In the genomic region with DNA sequence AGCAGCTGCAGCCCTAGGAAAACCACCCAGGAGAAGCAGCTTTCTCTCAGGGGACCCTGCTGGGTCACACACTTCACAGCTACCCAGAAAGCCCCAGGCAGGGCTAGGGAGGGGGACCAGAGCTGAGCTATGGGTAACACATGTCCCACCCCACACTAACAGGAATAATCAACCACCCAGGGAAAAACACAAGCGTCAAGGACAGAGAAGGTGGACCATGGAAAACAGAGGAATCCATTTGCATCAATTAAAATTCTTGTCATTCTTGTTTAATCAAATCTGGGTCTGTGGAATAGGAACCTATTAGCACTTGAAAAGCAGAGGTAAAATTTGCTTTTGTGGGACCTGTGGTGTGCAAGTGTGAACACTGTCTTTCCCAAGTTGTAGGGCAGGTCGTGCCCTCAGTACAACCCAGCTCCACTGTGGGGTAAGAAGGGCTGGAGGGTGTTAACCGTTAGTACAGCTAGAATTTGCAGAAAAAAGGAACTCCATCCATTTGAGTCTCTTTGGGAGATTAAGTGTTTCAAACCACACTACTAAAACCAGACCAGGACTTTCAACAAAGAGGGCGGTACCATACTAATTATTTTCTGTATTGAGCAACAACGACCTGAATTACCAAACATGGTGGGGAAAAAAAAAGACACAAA, we compare ENCODE assay signal across 10 mouse cellular contexts. TPM values are rescaled to one million over a fixed set of nuclear protein-coding genes. Genes with fewer than 3 reads are reported as not detected.
DNase-seq lines count a peak whose midpoint lies in the region; ATAC-seq and TF ChIP-seq lines count a peak whose summit lies in the region.
"Had no signal": no experiment of that assay in that cellular context is flagged by ENCODE, and none has a peak within 500 bp of the region (broad histone marks: within the 10 kb centered on the region; RNA-seq: fewer than 3 reads in every experiment).

No protein-coding gene starts in this region.

- H3K4me1 ChIP-seq in intestine, embryonic 15.5 days (replicated peaks), result peaks cover 4% of the 10 kb centered on the region
- no peaks in the 10 kb centered on the region for H3K4me1 ChIP-seq in intestine, postnatal 0 days (replicated peaks; ENCODE audit: control insufficient read depth, insufficient read depth, low read length)
- peaks cover 31% of the 10 kb centered on the region for H3K4me1 ChIP-seq in forebrain, embryonic 12.5 days
- H3K4me1 ChIP-seq in kidney, postnatal 0 days (replicated peaks; ENCODE audit: insufficient read depth, low read length), result no peaks in the 10 kb centered on the region
- peaks cover 32% of the 10 kb centered on the region for H3K4me1 ChIP-seq in neural tube, embryonic 13.5 days (replicated peaks)

- H3K36me3 ChIP-seq in intestine, embryonic 15.5 days, result no peaks in the 10 kb centered on the region
- H3K36me3 ChIP-seq in intestine, postnatal 0 days (ENCODE audit: control insufficient read depth, insufficient read depth), result no peaks in the 10 kb centered on the region
- no peaks in the 10 kb centered on the region for H3K36me3 ChIP-seq in forebrain, embryonic 12.5 days (replicated peaks)
- no peaks in the 10 kb centered on the region for H3K36me3 ChIP-seq in kidney, postnatal 0 days (ENCODE audit: insufficient read depth, low read length)
- H3K36me3 ChIP-seq in neural tube, embryonic 13.5 days, result no peaks in the 10 kb centered on the region
- H3K36me3 ChIP-seq: liver, embryonic 12.5 days had no signal

- H3K27me3 ChIP-seq in intestine, embryonic 15.5 days (replicated peaks), result no peaks in the 10 kb centered on the region
- H3K27me3 ChIP-seq in intestine, postnatal 0 days (replicated peaks; ENCODE audit: control insufficient read depth, insufficient read depth, low read length), result no peaks in the 10 kb centered on the region
- no peaks in the 10 kb centered on the region; the same call in 1 of the 2 replicates for H3K27me3 ChIP-seq in forebrain, embryonic 12.5 days
- H3K27me3 ChIP-seq in kidney, postnatal 0 days (ENCODE audit: insufficient read depth, low read length), result no peaks in the 10 kb centered on the region
- no peaks in the 10 kb centered on the region for H3K27me3 ChIP-seq in neural tube, embryonic 13.5 days

- H3K4me2 ChIP-seq in intestine, embryonic 15.5 days (replicated peaks), result no peak overlapping the region
- no peak overlapping the region for H3K4me2 ChIP-seq in intestine, postnatal 0 days (replicated peaks; ENCODE audit: low read depth)
- peak overlapping the region; percentile 31 for H3K4me2 ChIP-seq in forebrain, embryonic 12.5 days
- H3K4me2 ChIP-seq in kidney, postnatal 0 days (ENCODE audit: low read length), result peak overlapping the region; percentile 29; the same call in 1 of the 2 replicates
- H3K4me2 ChIP-seq in neural tube, embryonic 13.5 days, result peak overlapping the region; percentile 34
- H3K4me2 ChIP-seq: liver, embryonic 12.5 days had no signal

- H3K9me3 ChIP-seq in intestine, embryonic 15.5 days, result no peaks in the 10 kb centered on the region
- no peaks in the 10 kb centered on the region for H3K9me3 ChIP-seq in intestine, postnatal 0 days (ENCODE audit: control insufficient read depth)
- H3K9me3 ChIP-seq in forebrain, embryonic 12.5 days, result no peaks in the 10 kb centered on the region
- no peaks in the 10 kb centered on the region for H3K9me3 ChIP-seq in kidney, postnatal 0 days (replicated peaks; ENCODE audit: low read length)
- no peaks in the 10 kb centered on the region for H3K9me3 ChIP-seq in neural tube, embryonic 13.5 days
- H3K9me3 ChIP-seq: liver, embryonic 12.5 days had no signal

- no peak for TF ChIP-seq CTCF in intestine, postnatal 0 days (IDR thresholded peaks at IDR 0.05; ENCODE audit: low read depth)
- TF ChIP-seq CTCF in kidney, postnatal 0 days (IDR thresholded peaks at IDR 0.05; ENCODE audit: low read depth), result no peak

- DNase-seq in kidney, postnatal 0 days (ENCODE audit: low spot score), result no peak
- DNase-seq in ovary, postnatal 36 days (ENCODE audit: low spot score), result no peak
- no peak for DNase-seq in adrenal gland, postnatal 4 days (ENCODE audit: low spot score in 2 of 2)
- no peak for DNase-seq in frontal cortex, postnatal 36 days (ENCODE audit: low spot score in 2 of 2)
- DNase-seq: spleen, adult 18-20 months had no signal

- H3K4me3 ChIP-seq in intestine, embryonic 15.5 days (replicated peaks), result no peak overlapping the region
- no peak overlapping the region for H3K4me3 ChIP-seq in intestine, postnatal 0 days (ENCODE audit: low read depth, low read length)
- no peak overlapping the region; the same call in 1 of the 2 replicates for H3K4me3 ChIP-seq in forebrain, embryonic 12.5 days (replicated peaks)
- H3K4me3 ChIP-seq in kidney, postnatal 0 days (replicated peaks; ENCODE audit: low read depth, low read length), result no peak overlapping the region
- no peak overlapping the region for H3K4me3 ChIP-seq in neural tube, embryonic 13.5 days
- H3K4me3 ChIP-seq: liver, embryonic 12.5 days had no signal

- 48% methylated on average over 5 of the region's 5 CpGs for WGBS in intestine, embryonic 15.5 days
- 50% methylated on average over 5 of the region's 5 CpGs for WGBS in intestine, postnatal 0 days
- WGBS in forebrain, embryonic 12.5 days, result 9% methylated on average over 5 of the region's 5 CpGs
- 37% methylated on average over 5 of the region's 5 CpGs for WGBS in kidney, postnatal 0 days
- WGBS in neural tube, embryonic 13.5 days, result 27% methylated on average over 5 of the region's 5 CpGs

- H3K9ac ChIP-seq in intestine, embryonic 15.5 days, result peak overlapping the region; percentile 17; the same call in 1 of the 2 replicates
- H3K9ac ChIP-seq in intestine, postnatal 0 days (ENCODE audit: low read depth, low read length), result no peak overlapping the region
- peak overlapping the region; percentile 18; the same call in 1 of the 2 replicates for H3K9ac ChIP-seq in forebrain, embryonic 12.5 days
- peak overlapping the region; percentile 28; the same call in 1 of the 2 replicates for H3K9ac ChIP-seq in kidney, postnatal 0 days (ENCODE audit: low read depth, low read length)
- peak overlapping the region; percentile 2; the same call in 1 of the 2 replicates for H3K9ac ChIP-seq in neural tube, embryonic 13.5 days
- H3K9ac ChIP-seq: liver, embryonic 12.5 days had no signal

- no peak for ATAC-seq in intestine, embryonic 15.5 days
- no peak for ATAC-seq in intestine, postnatal 0 days
- peak; percentile 77 for ATAC-seq in forebrain, embryonic 12.5 days (ENCODE audit: low FRiP score)
- no peak; the same call in 1 of the 2 replicates for ATAC-seq in kidney, postnatal 0 days (replicated peaks; ENCODE audit: low FRiP score, low read depth)
- ATAC-seq in neural tube, embryonic 13.5 days (ENCODE audit: low read depth), result no peak
- ATAC-seq: liver, embryonic 12.5 days had no signal

- H3K27ac ChIP-seq in intestine, embryonic 15.5 days, result no peak overlapping the region
- no peak overlapping the region for H3K27ac ChIP-seq in intestine, postnatal 0 days (ENCODE audit: low read depth, low read length)
- peak overlapping the region; percentile 86 for H3K27ac ChIP-seq in forebrain, embryonic 12.5 days
- peak overlapping the region; percentile 92 for H3K27ac ChIP-seq in kidney, postnatal 0 days
- H3K27ac ChIP-seq in neural tube, embryonic 13.5 days (replicated peaks), result peak overlapping the region; percentile 84
- H3K27ac ChIP-seq: liver, embryonic 12.5 days had no signal

RNA-seq across cellular contexts. Expression of a gene that starts 3.4 kb away (rescaled TPM):
- 2.4 and 2.6 TPM in 2 replicates for polyA plus RNA-seq in intestine, embryonic 15.5 days (2015; fragmentation: Nextera tagmentation; extraction: Ambion mirVana)
- 0.80 and 0.85 TPM in 2 replicates for polyA plus RNA-seq in intestine, postnatal 0 days (2015; fragmentation: Nextera tagmentation; extraction: Ambion mirVana)
- 11.4 and 11.6 TPM in 2 replicates for polyA plus RNA-seq in forebrain, embryonic 12.5 days (2016; fragmentation: Nextera tagmentation; extraction: Ambion mirVana)
- 8.9 and 9.6 TPM in 2 replicates for polyA plus RNA-seq in kidney, postnatal 0 days (2015; fragmentation: Nextera tagmentation; extraction: Ambion mirVana)
- polyA plus RNA-seq in neural tube, embryonic 13.5 days (2015; fragmentation: Nextera tagmentation; extraction: Ambion mirVana), result 10.8 and 11.7 TPM in 2 replicates
- total RNA-seq in adrenal gland, postnatal 4 days (2021), result 1 to 10 TPM; 1.8 to 2.2 TPM

RNA-seq across cellular contexts. Expression of a gene that starts 12.7 kb away (rescaled TPM):
- polyA plus RNA-seq in intestine, embryonic 15.5 days (2015; fragmentation: Nextera tagmentation; extraction: Ambion mirVana), result 4.5 and 4.9 TPM in 2 replicates
- polyA plus RNA-seq in intestine, postnatal 0 days (2015; fragmentation: Nextera tagmentation; extraction: Ambion mirVana), result 1.6 and 2.3 TPM in 2 replicates
- polyA plus RNA-seq in forebrain, embryonic 12.5 days (2016; fragmentation: Nextera tagmentation; extraction: Ambion mirVana), result 4.8 and 5.0 TPM in 2 replicates
- polyA plus RNA-seq in kidney, postnatal 0 days (2015; fragmentation: Nextera tagmentation; extraction: Ambion mirVana), result 2.2 and 2.3 TPM in 2 replicates
- polyA plus RNA-seq in neural tube, embryonic 13.5 days (2015; fragmentation: Nextera tagmentation; extraction: Ambion mirVana), result 3.9 and 4.3 TPM in 2 replicates
- total RNA-seq in adrenal gland, postnatal 4 days (2021), result 10 to 100 TPM; 18.7 to 19.3 TPM

RNA-seq across cellular contexts. Expression of a gene that starts 51.6 kb away (rescaled TPM):
- 69.6 and 74.2 TPM in 2 replicates for polyA plus RNA-seq in intestine, embryonic 15.5 days (2015; fragmentation: Nextera tagmentation; extraction: Ambion mirVana)
- 30.5 and 31.0 TPM in 2 replicates for polyA plus RNA-seq in intestine, postnatal 0 days (2015; fragmentation: Nextera tagmentation; extraction: Ambion mirVana)
- polyA plus RNA-seq in forebrain, embryonic 12.5 days (2016; fragmentation: Nextera tagmentation; extraction: Ambion mirVana), result 67.3 and 77.2 TPM in 2 replicates
- polyA plus RNA-seq in kidney, postnatal 0 days (2015; fragmentation: Nextera tagmentation; extraction: Ambion mirVana), result 59.0 and 59.2 TPM in 2 replicates
- polyA plus RNA-seq in neural tube, embryonic 13.5 days (2015; fragmentation: Nextera tagmentation; extraction: Ambion mirVana), result 66.0 and 66.9 TPM in 2 replicates
- 10 to 100 TPM; 49.7 to 51.0 TPM for total RNA-seq in adrenal gland, postnatal 4 days (2021)

RNA-seq across cellular contexts. Expression of a gene that starts 51.7 kb away (rescaled TPM):
- polyA plus RNA-seq in intestine, embryonic 15.5 days (2015; fragmentation: Nextera tagmentation; extraction: Ambion mirVana), result 3.0 and 3.1 TPM in 2 replicates
- polyA plus RNA-seq in intestine, postnatal 0 days (2015; fragmentation: Nextera tagmentation; extraction: Ambion mirVana), result 1.3 and 1.6 TPM in 2 replicates
- 8.3 and 8.8 TPM in 2 replicates for polyA plus RNA-seq in forebrain, embryonic 12.5 days (2016; fragmentation: Nextera tagmentation; extraction: Ambion mirVana)
- polyA plus RNA-seq in kidney, postnatal 0 days (2015; fragmentation: Nextera tagmentation; extraction: Ambion mirVana), result 1.8 and 2.0 TPM in 2 replicates
- polyA plus RNA-seq in neural tube, embryonic 13.5 days (2015; fragmentation: Nextera tagmentation; extraction: Ambion mirVana), result 6.1 and 6.3 TPM in 2 replicates
- 10 to 100 TPM; 10.4 to 11.0 TPM for total RNA-seq in adrenal gland, postnatal 4 days (2021)

Comparison
In these comparisons a context has a peak if more than half of its experiments do, and no peak if none do; other contexts are left out.
1. H3K27ac ChIP-seq: peak in forebrain, embryonic 12.5 days (single experiment), kidney, postnatal 0 days (single experiment) and neural tube, embryonic 13.5 days (single experiment); none in intestine, embryonic 15.5 days (single experiment) and intestine, postnatal 0 days (single experiment).
2. H3K4me2 ChIP-seq: peak in forebrain, embryonic 12.5 days (single experiment), kidney, postnatal 0 days (single experiment) and neural tube, embryonic 13.5 days (single experiment); none in intestine, embryonic 15.5 days (single experiment) and intestine, postnatal 0 days (single experiment).